Mouse (Mus musculus): ENCODE data around the gene Etl4. TPM values are rescaled to one million over a fixed set of nuclear protein-coding genes. Genes with fewer than 3 reads are reported as not detected.

Gene Etl4
- polyA plus RNA-seq, 1 experiment from 2014 or later: 1.5 TPM

DNA sequence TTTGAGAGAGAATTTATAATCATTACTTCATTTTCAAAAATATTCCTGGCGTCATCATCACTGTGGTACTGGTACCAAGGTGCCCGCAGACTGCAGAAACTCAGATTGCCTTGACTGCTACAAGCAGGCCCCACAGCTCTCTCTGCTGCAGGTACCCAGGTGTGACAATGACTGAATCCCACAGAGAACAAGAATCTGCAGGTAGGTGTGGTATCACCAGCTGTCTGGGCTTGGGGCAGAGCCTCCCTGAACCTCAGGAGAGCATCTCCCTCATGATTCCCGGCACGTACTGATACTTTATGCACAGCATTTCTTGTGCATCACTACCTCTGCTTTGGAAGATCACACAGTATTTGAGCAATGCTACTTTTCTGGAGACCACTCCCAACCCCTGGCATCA is 526.0 kb downstream of the Etl4 start:
- no peak overlapping the region for H3K4me3 ChIP-seq (ENCODE audit: low read depth, low read length)
- WGBS (ENCODE audit: insufficient replicate concordance): 74% methylated on average over 4 of the region's 4 CpGs
- no peaks in the 10 kb centered on the region for H3K36me3 ChIP-seq (replicated peaks; ENCODE audit: insufficient read depth, low read length)
- no peak overlapping the region for H3K27ac ChIP-seq (ENCODE audit: low read depth)
- DNase-seq (no peak), ATAC-seq (no peak)
- no peaks in the 10 kb centered on the region for H3K9me3 ChIP-seq (ENCODE audit: low read length)
- no peaks in the 10 kb centered on the region for H3K4me1 ChIP-seq (ENCODE audit: insufficient read depth)
- H3K4me2 ChIP-seq (ENCODE audit: low read depth, low read length): no peak overlapping the region
- TF ChIP-seq EP300 (IDR thresholded peaks at IDR 0.05; ENCODE audit: low read depth): no peak
- no peak for TF ChIP-seq CTCF (IDR thresholded peaks at IDR 0.05; ENCODE audit: low read depth)
- no peaks in the 10 kb centered on the region for H3K27me3 ChIP-seq (ENCODE audit: insufficient read depth, low read length)
- H3K9ac ChIP-seq (replicated peaks): no peak overlapping the region

DNA sequence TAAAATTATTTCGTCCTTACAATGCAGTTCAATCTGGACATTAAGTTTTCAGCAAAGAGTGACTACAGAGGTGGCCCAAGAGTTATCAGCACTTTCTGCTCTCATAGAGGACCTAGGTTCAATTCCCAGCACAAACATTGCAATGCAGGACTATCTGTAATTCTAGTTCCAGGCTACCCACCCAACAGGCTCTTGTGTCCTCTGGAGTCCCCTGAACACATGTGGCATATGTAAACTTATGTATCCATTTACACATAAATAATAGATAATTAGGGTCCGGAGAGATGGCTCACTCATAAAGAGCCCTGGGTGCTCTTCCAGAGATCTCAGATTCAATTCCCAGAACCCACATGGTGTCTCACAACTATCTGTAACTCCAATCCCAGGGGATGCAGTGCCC is 533.2 kb downstream of the Etl4 start:
- Histone ChIP-seq H3K4me3 (ENCODE audit: low read depth, low read length) (no peak overlapping the region), H3K9me3 (ENCODE audit: low read length) (no peaks in the 10 kb centered on the region), H3K4me1 (ENCODE audit: insufficient read depth) (no peaks in the 10 kb centered on the region), H3K4me2 (ENCODE audit: low read depth, low read length) (no peak overlapping the region), H3K36me3 (replicated peaks; ENCODE audit: insufficient read depth, low read length) (no peaks in the 10 kb centered on the region), H3K27me3 (ENCODE audit: insufficient read depth, low read length) (no peaks in the 10 kb centered on the region), H3K27ac (ENCODE audit: low read depth) (no peak overlapping the region), H3K9ac (replicated peaks) (no peak overlapping the region)
- TF ChIP-seq EP300 (IDR thresholded peaks at IDR 0.05; ENCODE audit: low read depth): no peak
- TF ChIP-seq CTCF (IDR thresholded peaks at IDR 0.05; ENCODE audit: low read depth): no peak
- ATAC-seq: no peak
- no peak for DNase-seq
- 73% methylated on average over 2 of the region's 2 CpGs for WGBS (ENCODE audit: insufficient replicate concordance)

DNA sequence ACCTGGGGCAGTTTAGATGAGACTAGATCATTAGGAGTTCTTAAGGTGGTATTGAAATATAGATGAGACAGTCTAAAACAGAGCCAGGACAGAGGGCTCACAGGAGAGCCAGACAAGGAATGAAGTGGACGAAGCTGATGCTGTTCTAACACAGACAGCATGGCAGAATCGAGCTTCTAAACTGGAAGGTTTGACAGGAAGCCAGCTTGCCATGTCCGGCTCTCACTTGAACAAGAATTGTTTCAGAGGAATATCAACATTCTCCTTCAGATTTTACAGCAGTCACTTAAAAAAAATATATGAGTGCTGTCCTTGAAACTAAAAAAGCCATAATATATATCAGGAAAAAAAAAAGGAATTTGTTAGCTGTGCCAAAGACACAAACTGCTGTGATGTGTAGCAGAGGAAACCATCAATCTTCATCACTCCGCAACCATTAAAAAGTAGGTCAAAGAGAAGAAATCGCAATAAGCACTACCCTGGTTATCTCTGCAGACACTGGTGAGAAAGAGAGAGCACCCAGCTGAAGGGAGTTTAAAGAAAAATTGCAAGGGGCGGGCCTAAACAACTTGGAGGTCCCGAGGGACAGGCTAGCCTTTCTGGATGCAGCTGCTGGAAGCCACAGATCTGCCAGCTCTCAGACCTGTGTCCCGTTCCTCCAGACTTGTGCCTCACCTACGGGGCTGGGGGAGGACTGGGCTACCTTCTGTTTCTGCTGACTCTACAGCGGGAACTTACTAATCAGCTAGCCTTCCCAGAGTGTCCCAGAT is 534.3 kb downstream of the Etl4 start:
- Histone ChIP-seq H3K4me1 (ENCODE audit: insufficient read depth) (no peaks in the 10 kb centered on the region), H3K27me3 (ENCODE audit: insufficient read depth, low read length) (no peaks in the 10 kb centered on the region), H3K36me3 (replicated peaks; ENCODE audit: insufficient read depth, low read length) (no peaks in the 10 kb centered on the region), H3K9ac (replicated peaks) (no peak overlapping the region), H3K4me3 (ENCODE audit: low read depth, low read length) (no peak overlapping the region), H3K9me3 (ENCODE audit: low read length) (no peaks in the 10 kb centered on the region), H3K4me2 (ENCODE audit: low read depth, low read length) (no peak overlapping the region), H3K27ac (ENCODE audit: low read depth) (0 out of 2 replicates have a peak overlapping the region, but pooled peaks have one; percentile 4)
- ATAC-seq (no peak), DNase-seq (no peak)
- TF ChIP-seq CTCF (IDR thresholded peaks at IDR 0.05; ENCODE audit: low read depth): no peak
- no peak for TF ChIP-seq EP300 (IDR thresholded peaks at IDR 0.05; ENCODE audit: low read depth)
- 59% methylated on average over 10 of the region's 10 CpGs for WGBS (ENCODE audit: insufficient replicate concordance)

DNA sequence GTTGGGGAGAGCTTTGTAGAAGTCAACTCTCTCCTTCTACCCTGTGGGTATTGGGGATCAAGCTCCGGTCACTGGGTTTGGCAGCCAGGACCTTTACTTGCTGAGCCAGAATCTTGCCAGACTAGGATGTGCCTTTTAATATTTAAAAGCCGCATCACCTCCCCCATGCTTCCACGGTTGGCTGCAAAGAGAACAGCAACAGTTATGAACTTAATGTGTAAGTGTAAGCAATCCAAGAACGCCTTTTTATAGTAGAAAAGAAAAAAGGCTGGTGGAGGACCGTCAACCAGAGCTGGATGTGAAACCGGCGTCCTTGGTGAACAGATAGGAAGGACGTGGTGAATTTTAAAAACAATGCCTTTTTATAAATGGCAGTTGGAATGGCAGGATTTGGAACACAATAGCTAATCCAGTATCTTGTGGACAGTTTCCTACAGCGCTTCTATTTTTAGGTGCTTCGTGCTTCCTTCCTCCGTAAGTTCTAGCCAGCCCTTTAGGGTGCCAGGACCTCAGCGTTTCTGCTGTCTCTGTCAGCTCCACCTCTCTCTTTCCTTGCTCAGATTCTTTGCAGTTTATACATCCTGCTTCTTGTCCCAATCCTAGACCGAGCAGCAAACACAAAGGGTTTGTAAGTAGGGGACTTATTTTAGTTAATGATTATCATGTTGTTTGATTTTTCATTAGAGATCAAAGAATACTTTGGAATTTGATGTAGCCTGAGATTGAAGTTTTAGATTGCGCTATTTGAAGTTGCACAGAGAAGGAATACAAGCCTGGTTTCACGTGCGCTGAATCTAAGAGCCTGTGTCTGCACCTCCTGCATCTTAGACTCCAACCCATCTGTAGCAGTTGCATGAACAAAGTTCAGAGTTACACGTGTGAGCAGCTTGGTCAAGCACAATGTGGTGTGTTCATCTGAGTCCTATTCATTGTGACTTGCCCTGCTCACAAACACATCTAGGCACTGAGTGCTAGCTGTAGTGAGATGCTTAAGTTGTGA is 535.9 kb downstream of the Etl4 start:
- H3K4me3 ChIP-seq (ENCODE audit: low read depth, low read length): no peak overlapping the region
- no peak overlapping the region for H3K4me2 ChIP-seq (ENCODE audit: low read depth, low read length)
- H3K27me3 ChIP-seq (ENCODE audit: insufficient read depth, low read length): no peaks in the 10 kb centered on the region
- no peak overlapping the region for H3K9ac ChIP-seq (replicated peaks)
- H3K9me3 ChIP-seq (ENCODE audit: low read length): no peaks in the 10 kb centered on the region
- no peaks in the 10 kb centered on the region for H3K4me1 ChIP-seq (ENCODE audit: insufficient read depth)
- WGBS (ENCODE audit: insufficient replicate concordance): 30% methylated on average over 17 of the region's 17 CpGs
- TF ChIP-seq EP300 (IDR thresholded peaks at IDR 0.05; ENCODE audit: low read depth) (0 out of 2 replicates have a peak, but pooled peaks have one; percentile 19), CTCF (IDR thresholded peaks at IDR 0.05; ENCODE audit: low read depth) (no peak)
- ATAC-seq: peak; percentile 29; the same call in 1 of the 2 replicates
- no peaks in the 10 kb centered on the region for H3K36me3 ChIP-seq (replicated peaks; ENCODE audit: insufficient read depth, low read length)
- DNase-seq: no peak
- no peak overlapping the region for H3K27ac ChIP-seq (ENCODE audit: low read depth)

DNA sequence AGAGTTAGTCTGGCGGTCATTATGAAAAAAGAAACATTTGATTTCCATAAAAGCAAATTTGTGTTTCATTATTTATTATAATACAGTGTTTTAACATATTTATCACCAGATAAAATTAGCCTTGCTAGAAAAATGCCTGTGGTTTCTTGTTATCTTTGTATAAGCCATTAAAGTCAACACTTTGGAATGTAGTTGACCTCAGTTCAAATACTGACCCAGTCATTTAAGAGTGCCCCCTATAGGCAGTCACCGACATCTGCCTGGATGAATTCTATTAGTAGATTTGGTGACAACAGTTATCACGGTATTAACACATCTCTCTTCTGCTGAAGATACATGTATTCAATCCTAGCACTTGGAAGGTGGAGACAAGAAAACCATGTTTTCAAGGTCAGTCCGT is 536.6 kb downstream of the Etl4 start:
- Histone ChIP-seq H3K4me1 (ENCODE audit: insufficient read depth) (no peaks in the 10 kb centered on the region), H3K9ac (replicated peaks) (no peak overlapping the region), H3K27me3 (ENCODE audit: insufficient read depth, low read length) (no peaks in the 10 kb centered on the region), H3K4me2 (ENCODE audit: low read depth, low read length) (no peak overlapping the region), H3K36me3 (replicated peaks; ENCODE audit: insufficient read depth, low read length) (no peaks in the 10 kb centered on the region), H3K4me3 (ENCODE audit: low read depth, low read length) (no peak overlapping the region), H3K27ac (ENCODE audit: low read depth) (no peak overlapping the region), H3K9me3 (ENCODE audit: low read length) (no peaks in the 10 kb centered on the region)
- 51% methylated on average over 4 of the region's 4 CpGs for WGBS (ENCODE audit: insufficient replicate concordance)
- ATAC-seq (no peak), DNase-seq (no peak)
- TF ChIP-seq CTCF (IDR thresholded peaks at IDR 0.05; ENCODE audit: low read depth) (peak; percentile 11; the same call in 1 of the 2 replicates), EP300 (IDR thresholded peaks at IDR 0.05; ENCODE audit: low read depth) (no peak)

- Histone ChIP-seq H3K36me3 (replicated peaks; ENCODE audit: insufficient read depth, low read length) (no peaks in the 10 kb centered on the region), H3K27ac (ENCODE audit: low read depth) (no peak overlapping the region), H3K9me3 (ENCODE audit: low read length) (no peaks in the 10 kb centered on the region), H3K9ac (replicated peaks) (no peak overlapping the region), H3K4me1 (ENCODE audit: insufficient read depth) (no peaks in the 10 kb centered on the region), H3K27me3 (ENCODE audit: insufficient read depth, low read length) (no peaks in the 10 kb centered on the region), H3K4me3 (ENCODE audit: low read depth, low read length) (no peak overlapping the region), H3K4me2 (ENCODE audit: low read depth, low read length) (no peak overlapping the region)
- ATAC-seq: no peak
- no peak for TF ChIP-seq CTCF (IDR thresholded peaks at IDR 0.05; ENCODE audit: low read depth)
- DNase-seq: no peak
- WGBS (ENCODE audit: insufficient replicate concordance): 47% methylated on average over 3 of the region's 3 CpGs
Observed at GRCm38 (mm10) chr2:20450945-20451344, 541.4 kb downstream of the Etl4 start.

All from liver, postnatal 0 days (tissue).